Mouse (Mus musculus) heart, postnatal 0 days (tissue): ENCODE measurements around the gene Ramp2. TPM values are rescaled to one million over a fixed set of nuclear protein-coding genes. Genes with fewer than 3 reads are reported as not detected.

Source experiments
- ATAC-seq: fragments of 200-750 bp; cut with Nextera tagmentation; 2 replicates; pipeline ENCODE4 v1.8.0; 2017; ENCODE audit warnings: low read depth, moderate number of reproducible peaks, moderate library complexity; ENCODE audit not compliant: insufficient read depth
- DNase-seq: peaks from one replicate; pipeline ENCODE4 v3.0.0-alpha.2; 2016; ENCODE audit warnings: low spot score
- H3K27ac ChIP-seq: fragments of 300-500 bp; sonication (generic); 2 replicates; pipeline ENCODE4 v1.5.1; 2014; ENCODE audit warnings: low read depth, mild to moderate bottlenecking
- H3K27me3 ChIP-seq: fragments of 300-500 bp; sonication (generic); 2 replicates; pipeline ENCODE4 v1.6.1; 2014; ENCODE audit warnings: low read length, mixed read lengths; ENCODE audit not compliant: control insufficient read depth, insufficient read depth
- H3K36me3 ChIP-seq: fragments of 300-500 bp; sonication (generic); replicated peaks from 2 replicates; pipeline ENCODE4 v1.6.1; 2014; ENCODE audit warnings: low read length, mixed read lengths; ENCODE audit not compliant: control insufficient read depth, insufficient read depth
- H3K4me1 ChIP-seq: fragments of 300-500 bp; sonication (generic); 2 replicates; pipeline ENCODE4 v1.6.1; 2014; ENCODE audit warnings: antibody characterized with exemption; ENCODE audit not compliant: control insufficient read depth, insufficient read depth
- H3K4me2 ChIP-seq: fragments of 300-500 bp; sonication (generic); 2 replicates; pipeline ENCODE4 v1.6.1; 2014; ENCODE audit warnings: low read depth, mild to moderate bottlenecking, low read length, moderate library complexity
- H3K4me3 ChIP-seq: fragments of 300-500 bp; sonication (generic); 2 replicates; pipeline ENCODE4 v1.5.1; 2014; ENCODE audit warnings: low read depth, low read length
- H3K9ac ChIP-seq: fragments of 300-500 bp; sonication (generic); replicated peaks from 2 replicates; pipeline ENCODE4 v1.6.1; 2014; ENCODE audit warnings: low read depth, low read length, mixed read lengths
- H3K9me3 ChIP-seq: fragments of 300-500 bp; sonication (generic); replicated peaks from 2 replicates; pipeline ENCODE4 v1.6.1; 2016; ENCODE audit warnings: low read length; ENCODE audit not compliant: control insufficient read depth
- CTCF ChIP-seq: IDR thresholded peaks from 2 replicates; pipeline ENCODE4 v1.5.1; 2016; ENCODE audit warnings: antibody characterized with exemption, control low read depth, low read depth
- EP300 ChIP-seq: IDR thresholded peaks from 2 replicates; pipeline ENCODE4 v1.6.1; 2016; ENCODE audit warnings: antibody characterized with exemption, low read depth
- WGBS: fragments of 180-500 bp; shearing (Covaris S2); extraction: QIAGEN DNeasy Blood & Tissue Kit; methylation state at CpG from one replicate; pipeline ENCODE4 v1.1.7; 2014; 5-methylcytosine and 5-hydroxymethylcytosine counted together
- polyA plus RNA-seq: library from polyadenylated mRNA; unstranded; fragments of >200 nt; fragmentation: Nextera tagmentation; extraction: Ambion mirVana; gene quantifications from 2 replicates; pipeline ENCODE4 v1.2.1, GENCODE M21; 2015
- total RNA-seq: library from RNA; depleted of rRNA; stranded (reverse); fragments of >200 nt; gene quantifications from 2 replicates; pipeline ENCODE4 v1.2.3, GENCODE M21; 2014; ENCODE audit warnings: low replicate concordance

Gene Ramp2
- total and polyA plus RNA-seq, 2 experiments from 2014 or later: 159 to 182 TPM

DNA sequence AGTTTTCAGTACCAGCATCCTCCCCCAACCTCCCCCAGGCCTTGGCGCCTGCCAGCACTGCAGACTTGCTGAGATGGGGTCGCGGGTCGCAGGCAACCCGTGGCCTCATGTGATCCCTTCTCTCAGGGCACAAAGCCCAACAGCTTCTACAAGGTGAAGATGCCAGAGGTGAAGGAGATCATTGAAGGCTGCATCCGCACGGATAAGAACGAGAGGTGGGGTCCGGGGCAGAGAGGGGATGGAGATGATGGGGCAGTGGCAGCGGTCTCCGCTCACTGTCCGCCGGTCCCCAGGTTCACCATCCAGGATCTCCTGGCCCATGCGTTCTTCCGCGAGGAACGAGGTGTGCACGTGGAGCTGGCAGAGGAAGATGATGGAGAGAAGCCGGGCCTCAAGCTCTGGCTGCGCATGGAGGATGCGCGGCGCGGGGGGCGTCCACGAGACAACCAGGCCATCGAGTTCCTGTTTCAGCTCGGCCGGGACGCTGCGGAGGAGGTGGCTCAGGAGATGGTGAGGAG lies 19.2 kb downstream of the Ramp2 start:
- H3K9me3 ChIP-seq: no peaks in the 10 kb centered on the region
- H3K9ac ChIP-seq: no peak overlapping the region
- TF ChIP-seq CTCF (no peak), EP300 (no peak)
- peaks cover 21% of the 10 kb centered on the region for H3K4me1 ChIP-seq
- H3K4me3 ChIP-seq: peak overlapping the region; percentile 13; the same call in 1 of the 2 replicates
- no peaks in the 10 kb centered on the region for H3K36me3 ChIP-seq
- peaks cover 40% of the 10 kb centered on the region for H3K27me3 ChIP-seq
- peak overlapping the region; percentile 24; the same call in 1 of the 2 replicates for H3K4me2 ChIP-seq
- H3K27ac ChIP-seq: no peak overlapping the region
- no peak for DNase-seq
- 10% methylated on average over 31 of the region's 31 CpGs for WGBS
- ATAC-seq: no peak

DNA sequence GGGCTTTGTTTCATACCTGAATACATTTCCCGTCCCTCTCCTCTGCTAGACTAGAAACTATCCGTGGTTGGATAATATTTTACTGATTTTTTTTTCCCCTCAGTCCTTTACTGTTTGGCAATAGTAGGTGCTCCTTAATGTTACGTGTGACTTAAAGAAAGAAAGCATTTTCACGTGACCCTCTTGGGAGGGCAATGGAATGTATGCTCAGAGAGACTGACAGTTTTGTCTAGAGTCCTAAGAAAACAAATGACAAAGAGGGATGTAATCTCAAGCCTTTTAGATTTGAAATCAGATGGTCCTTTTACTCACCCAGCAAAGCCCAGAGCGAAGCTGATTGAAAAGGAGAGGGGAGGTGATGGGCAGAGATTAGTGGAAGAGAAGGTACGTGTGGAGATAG lies 20.1 kb downstream of the Ramp2 start:
- no peak for ATAC-seq
- no peak overlapping the region for H3K4me2 ChIP-seq
- no peak for TF ChIP-seq CTCF
- TF ChIP-seq EP300: no peak
- no peak overlapping the region for H3K27ac ChIP-seq
- no peak overlapping the region for H3K9ac ChIP-seq
- H3K4me1 ChIP-seq: peaks cover 17% of the 10 kb centered on the region; the same call in 1 of the 2 replicates
- no peak for DNase-seq
- no peak overlapping the region for H3K4me3 ChIP-seq
- 31% methylated on average over 6 of the region's 6 CpGs for WGBS
- H3K9me3 ChIP-seq: no peaks in the 10 kb centered on the region
- H3K36me3 ChIP-seq: no peaks in the 10 kb centered on the region
- H3K27me3 ChIP-seq: peaks cover 40% of the 10 kb centered on the region

GRCm38 (mm10) chr11:101269577-101270116 lies 23.8 kb downstream of the Ramp2 start:
- ATAC-seq: 0 out of 2 replicates have a peak, but pooled peaks have one; percentile 27
- no peaks in the 10 kb centered on the region for H3K36me3 ChIP-seq
- peaks cover 5% of the 10 kb centered on the region; the same call in 1 of the 2 replicates for H3K4me1 ChIP-seq
- H3K4me3 ChIP-seq: no peak overlapping the region
- WGBS: 14% methylated on average over 10 of the region's 10 CpGs
- H3K27ac ChIP-seq: no peak overlapping the region
- TF ChIP-seq EP300 (no peak), CTCF (no peak)
- H3K27me3 ChIP-seq: peaks cover 15% of the 10 kb centered on the region
- no peaks in the 10 kb centered on the region for H3K9me3 ChIP-seq
- DNase-seq: no peak
- H3K4me2 ChIP-seq: no peak overlapping the region
- H3K9ac ChIP-seq: no peak overlapping the region

GRCm38 (mm10) chr11:101272446-101272845 lies 26.6 kb downstream of the Ramp2 start:
- ATAC-seq (no peak), DNase-seq (no peak)
- no peaks in the 10 kb centered on the region for H3K9me3 ChIP-seq
- H3K27ac ChIP-seq: no peak overlapping the region
- H3K9ac ChIP-seq: no peak overlapping the region
- no peaks in the 10 kb centered on the region for H3K36me3 ChIP-seq
- no peak overlapping the region for H3K4me2 ChIP-seq
- no peaks in the 10 kb centered on the region for H3K27me3 ChIP-seq
- peaks cover 12% of the 10 kb centered on the region for H3K4me1 ChIP-seq
- no peak for TF ChIP-seq CTCF
- TF ChIP-seq EP300: no peak
- WGBS: 81% methylated on average over 3 of the region's 3 CpGs
- H3K4me3 ChIP-seq: no peak overlapping the region

GRCm38 (mm10) chr11:101275309-101275708 lies 29.5 kb downstream of the Ramp2 start:
- 66% methylated on average over 4 of the region's 4 CpGs for WGBS

More at GRCm38 (mm10) chr11:101275309-101275708, 29.5 kb downstream of the Ramp2 start:
- Histone ChIP-seq H3K4me2 (no peak overlapping the region), H3K9me3 (no peaks in the 10 kb centered on the region), H3K36me3 (no peaks in the 10 kb centered on the region), H3K27ac (no peak overlapping the region), H3K9ac (no peak overlapping the region), H3K27me3 (no peaks in the 10 kb centered on the region), H3K4me1 (peaks cover 25% of the 10 kb centered on the region), H3K4me3 (no peak overlapping the region)
- no peak for DNase-seq
- no peak for ATAC-seq
- TF ChIP-seq EP300 (no peak), CTCF (no peak)
